Mouse (Mus musculus): ENCODE data around the gene Prdx6. TPM values are rescaled to one million over a fixed set of nuclear protein-coding genes. Genes with fewer than 3 reads are reported as not detected.
A peak's percentile ranks its signal among the peaks of the same experiment; 100 is the strongest.

Gene Prdx6
- 378 and 558 TPM in 2 replicates for total RNA-seq (2014; fragmentation: Nextera tagmentation)
- 583 and 708 TPM in 2 replicates for total RNA-seq (2017)

GRCm38 (mm10) chr1:161250604-161251416 is at the start of gene Prdx6:
Prdx6 (minus strand) TSS chr1:161251219.
- peak; percentile 37 for ATAC-seq (replicated peaks; ENCODE audit: low FRiP score, low TSS enrichment, poor library complexity, severe bottlenecking)

- ATAC-seq (replicated peaks; ENCODE audit: low FRiP score, low TSS enrichment, poor library complexity, severe bottlenecking), result no peak
Observed at GRCm38 (mm10) chr1:161288256-161288655, 37.2 kb upstream of the Prdx6 start.

GRCm38 (mm10) chr1:161286726-161287310 is 35.8 kb upstream of the Prdx6 start:
- ATAC-seq (replicated peaks; ENCODE audit: low FRiP score, low TSS enrichment, poor library complexity, severe bottlenecking), result peak; percentile 88

GRCm38 (mm10) chr1:161281054-161281688 is 30.2 kb upstream of the Prdx6 start:
- no peak for ATAC-seq (replicated peaks; ENCODE audit: low FRiP score, low TSS enrichment, poor library complexity, severe bottlenecking)

GRCm38 (mm10) chr1:161279244-161279908 is 28.4 kb upstream of the Prdx6 start:
- ATAC-seq (replicated peaks; ENCODE audit: low FRiP score, low TSS enrichment, poor library complexity, severe bottlenecking), result no peak

GRCm38 (mm10) chr1:161273486-161273885 is 22.5 kb upstream of the Prdx6 start:
- ATAC-seq (replicated peaks; ENCODE audit: low FRiP score, low TSS enrichment, poor library complexity, severe bottlenecking), result no peak

GRCm38 (mm10) chr1:161271461-161271810 is 20.4 kb upstream of the Prdx6 start:
- ATAC-seq (replicated peaks; ENCODE audit: low FRiP score, low TSS enrichment, poor library complexity, severe bottlenecking), result no peak

GRCm38 (mm10) chr1:161270776-161271460 is 19.9 kb upstream of the Prdx6 start:
- ATAC-seq (replicated peaks; ENCODE audit: low FRiP score, low TSS enrichment, poor library complexity, severe bottlenecking), result no peak

GRCm38 (mm10) chr1:161269346-161269745 is 18.3 kb upstream of the Prdx6 start:
- ATAC-seq (replicated peaks; ENCODE audit: low FRiP score, low TSS enrichment, poor library complexity, severe bottlenecking), result peak; percentile 64

- peak; percentile 93 for ATAC-seq (replicated peaks; ENCODE audit: low FRiP score, low TSS enrichment, poor library complexity, severe bottlenecking)
Observed at GRCm38 (mm10) chr1:161268884-161269283, 17.9 kb upstream of the Prdx6 start.

- ATAC-seq (replicated peaks; ENCODE audit: low FRiP score, low TSS enrichment, poor library complexity, severe bottlenecking), result 0 out of 2 replicates have a peak, but pooled peaks have one; percentile 35
Observed at GRCm38 (mm10) chr1:161268116-161268515, 17.1 kb upstream of the Prdx6 start.

- ATAC-seq (replicated peaks; ENCODE audit: low FRiP score, low TSS enrichment, poor library complexity, severe bottlenecking), result no peak
Observed at GRCm38 (mm10) chr1:161264961-161265360, 13.9 kb upstream of the Prdx6 start.

- no peak for ATAC-seq (replicated peaks; ENCODE audit: low FRiP score, low TSS enrichment, poor library complexity, severe bottlenecking)
Observed at GRCm38 (mm10) chr1:161263584-161263983, 12.6 kb upstream of the Prdx6 start.

GRCm38 (mm10) chr1:161262542-161262941 is 11.5 kb upstream of the Prdx6 start:
- no peak for ATAC-seq (replicated peaks; ENCODE audit: low FRiP score, low TSS enrichment, poor library complexity, severe bottlenecking)

- ATAC-seq (replicated peaks; ENCODE audit: low FRiP score, low TSS enrichment, poor library complexity, severe bottlenecking), result no peak
Observed at GRCm38 (mm10) chr1:161260761-161261160, 9.7 kb upstream of the Prdx6 start.

- no peak for ATAC-seq (replicated peaks; ENCODE audit: low FRiP score, low TSS enrichment, poor library complexity, severe bottlenecking)
Observed at GRCm38 (mm10) chr1:161259142-161259541, 8.1 kb upstream of the Prdx6 start.

- no peak for ATAC-seq (replicated peaks; ENCODE audit: low FRiP score, low TSS enrichment, poor library complexity, severe bottlenecking)
Observed at GRCm38 (mm10) chr1:161258331-161258730, 7.3 kb upstream of the Prdx6 start.

- no peak for ATAC-seq (replicated peaks; ENCODE audit: low FRiP score, low TSS enrichment, poor library complexity, severe bottlenecking)
Observed at GRCm38 (mm10) chr1:161256918-161257317, 5.9 kb upstream of the Prdx6 start.

- ATAC-seq (replicated peaks; ENCODE audit: low FRiP score, low TSS enrichment, poor library complexity, severe bottlenecking), result no peak
Observed at GRCm38 (mm10) chr1:161254361-161254760, 3.3 kb upstream of the Prdx6 start.
